Mouse (Mus musculus): ENCODE results near the gene Cdhr2.

Gene Cdhr2

DNA sequence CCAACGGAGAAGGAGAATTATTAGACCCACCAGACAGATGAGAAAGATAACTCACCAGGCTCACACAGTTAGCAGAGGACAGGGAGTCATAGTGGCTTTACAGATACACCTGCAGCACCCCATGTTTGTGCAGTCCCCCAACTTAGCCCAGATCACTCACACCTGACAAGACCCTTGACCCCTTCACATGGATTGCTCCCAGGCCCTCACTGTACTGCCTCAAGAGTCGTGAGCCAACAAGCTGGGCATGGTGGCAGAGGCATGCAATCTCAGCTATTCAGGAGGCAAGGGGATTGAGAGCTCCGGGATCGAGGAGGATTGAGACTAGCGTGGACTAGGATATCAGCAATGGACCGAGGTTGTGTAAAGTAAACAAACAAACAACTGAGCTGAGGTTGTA lies 52.5 kb downstream of the Cdhr2 start:
- DNase-seq, result no peak

DNA sequence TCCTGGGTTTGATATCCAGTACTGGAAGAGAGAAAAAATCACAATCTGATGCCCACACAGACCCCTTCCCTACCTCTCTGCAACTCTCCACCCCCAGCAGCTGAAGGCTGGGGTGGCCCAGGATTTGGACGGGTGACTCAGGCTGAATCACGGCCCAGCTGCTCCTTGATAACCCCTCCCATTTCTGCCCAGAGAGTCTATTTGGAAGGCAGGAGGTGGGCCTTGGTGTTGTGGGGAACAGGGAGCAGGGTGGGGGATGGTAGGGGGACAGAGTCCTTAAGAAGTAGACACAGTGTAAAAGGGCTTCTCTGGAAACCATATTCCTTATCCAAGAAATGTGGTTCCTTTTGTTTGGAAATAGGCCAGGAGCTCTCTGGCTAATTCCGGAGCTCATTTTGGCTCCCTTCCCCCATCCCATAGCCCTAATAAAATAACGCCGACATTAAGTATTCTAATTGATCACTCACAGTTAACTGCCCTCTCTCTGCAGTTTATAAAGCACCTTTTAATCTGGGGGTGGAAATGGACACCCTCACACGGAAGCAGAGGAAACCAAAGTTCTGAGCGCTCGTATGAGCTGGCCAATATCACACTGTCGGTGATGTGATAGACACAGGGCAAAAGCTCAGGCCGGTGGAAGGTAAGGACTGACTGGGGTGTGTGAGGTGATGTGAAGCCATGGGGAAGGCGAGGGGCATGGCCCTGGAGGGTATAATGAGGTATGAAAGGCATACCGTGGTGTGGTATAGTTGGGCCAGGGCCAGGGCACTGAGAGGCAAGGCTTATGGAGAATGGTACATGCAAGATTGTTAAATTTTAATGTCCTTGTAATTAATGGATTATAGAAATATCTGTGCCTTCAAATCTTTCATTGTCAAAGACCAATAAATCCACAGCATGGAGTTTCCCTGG lies 53.2 kb downstream of the Cdhr2 start:
- DNase-seq, result peak in 1 of 2 experiments; percentile 48

DNA sequence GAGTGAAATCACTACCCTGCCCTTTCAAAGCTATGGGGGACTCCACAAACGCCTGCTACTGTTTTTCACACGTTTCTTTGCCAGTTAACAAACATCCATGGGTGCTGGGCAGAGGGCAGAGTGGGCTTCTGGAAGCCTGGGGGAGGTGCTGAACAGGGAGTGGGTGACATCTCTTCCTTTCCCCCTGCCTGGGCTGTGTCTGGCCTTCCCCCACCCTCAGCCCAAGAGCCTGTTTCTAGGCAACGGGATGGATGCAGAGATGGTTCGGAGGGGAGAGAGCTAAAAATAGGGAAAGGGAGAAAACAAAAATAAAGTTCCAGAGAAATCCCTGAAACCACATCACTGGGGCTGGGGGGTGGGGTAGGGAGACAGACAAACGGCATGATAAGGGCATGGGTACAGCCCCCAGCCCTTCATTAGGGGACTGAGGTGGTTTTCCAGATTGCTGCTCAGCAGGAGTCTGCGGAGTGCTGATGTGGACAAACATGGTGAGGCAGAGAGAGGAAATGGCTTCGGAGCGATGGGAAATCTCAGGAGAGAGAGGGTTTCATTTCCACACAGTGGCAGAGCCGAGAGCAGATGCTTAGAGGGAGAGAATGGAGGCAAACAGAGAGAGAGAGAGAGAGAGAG lies 54.1 kb downstream of the Cdhr2 start:
- peak in 1 of 2 experiments; percentile 26 for DNase-seq

DNA sequence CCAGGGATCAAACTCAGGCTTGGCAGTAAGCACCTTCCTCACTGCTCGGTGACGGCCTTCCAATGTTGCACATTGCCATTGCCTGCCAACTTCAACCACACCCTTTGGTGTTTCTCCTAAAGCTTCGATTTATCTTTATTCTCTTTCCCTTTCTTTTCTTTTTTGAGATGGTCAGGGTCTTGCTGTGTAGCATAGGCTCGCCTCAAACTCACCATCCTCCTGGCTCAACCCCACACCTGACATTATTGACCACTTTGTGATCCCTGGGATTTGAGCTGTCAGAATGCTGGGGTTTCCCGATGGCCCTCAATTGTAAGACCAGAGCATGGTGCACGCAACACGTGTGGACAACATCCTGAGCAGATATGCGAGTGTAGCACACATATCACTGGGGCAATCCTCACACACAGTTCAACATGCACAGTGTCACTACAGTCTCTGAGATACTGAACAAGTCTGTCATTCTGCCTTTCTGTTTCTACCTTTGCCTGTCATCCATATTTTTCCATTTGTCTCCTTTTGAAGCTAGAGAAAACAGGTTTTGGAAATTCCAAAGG lies 55.0 kb downstream of the Cdhr2 start:
- DNase-seq, result peak in 1 of 2 experiments; percentile 24

DNA sequence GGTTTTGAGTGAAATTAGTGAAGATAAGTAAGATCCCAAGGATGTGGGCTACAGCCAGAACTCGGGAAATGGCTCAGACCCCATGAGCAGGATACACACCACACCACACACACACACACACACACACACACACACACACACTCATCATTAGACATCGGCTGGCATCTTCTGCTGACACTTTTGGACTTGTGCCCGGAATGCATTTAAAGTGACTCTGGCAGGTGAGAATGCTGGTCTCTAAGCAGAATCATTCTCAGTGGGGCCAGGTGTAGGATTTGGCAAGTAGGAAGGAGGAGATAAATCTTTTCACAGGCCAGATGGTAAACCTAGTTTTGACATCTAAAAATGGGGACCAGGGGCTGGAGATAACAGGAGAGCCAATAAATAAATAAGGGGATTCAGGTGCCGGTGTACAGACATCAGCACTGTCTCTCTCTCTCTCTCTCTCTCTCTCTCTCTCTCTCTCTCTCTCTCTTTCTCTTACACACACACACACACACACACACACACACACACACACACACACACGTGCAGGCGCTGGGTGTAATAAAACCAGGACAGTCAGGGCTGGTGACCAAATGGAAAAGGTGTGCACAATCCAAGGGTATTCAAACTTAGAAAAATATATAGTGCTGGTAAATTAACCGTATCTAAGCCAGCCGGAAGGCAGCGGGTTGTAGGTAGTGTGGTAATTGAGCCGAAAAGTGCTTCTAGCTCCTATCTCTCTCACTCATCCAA lies 56.0 kb downstream of the Cdhr2 start:
- DNase-seq, result peak; percentile 77 to 80

DNA sequence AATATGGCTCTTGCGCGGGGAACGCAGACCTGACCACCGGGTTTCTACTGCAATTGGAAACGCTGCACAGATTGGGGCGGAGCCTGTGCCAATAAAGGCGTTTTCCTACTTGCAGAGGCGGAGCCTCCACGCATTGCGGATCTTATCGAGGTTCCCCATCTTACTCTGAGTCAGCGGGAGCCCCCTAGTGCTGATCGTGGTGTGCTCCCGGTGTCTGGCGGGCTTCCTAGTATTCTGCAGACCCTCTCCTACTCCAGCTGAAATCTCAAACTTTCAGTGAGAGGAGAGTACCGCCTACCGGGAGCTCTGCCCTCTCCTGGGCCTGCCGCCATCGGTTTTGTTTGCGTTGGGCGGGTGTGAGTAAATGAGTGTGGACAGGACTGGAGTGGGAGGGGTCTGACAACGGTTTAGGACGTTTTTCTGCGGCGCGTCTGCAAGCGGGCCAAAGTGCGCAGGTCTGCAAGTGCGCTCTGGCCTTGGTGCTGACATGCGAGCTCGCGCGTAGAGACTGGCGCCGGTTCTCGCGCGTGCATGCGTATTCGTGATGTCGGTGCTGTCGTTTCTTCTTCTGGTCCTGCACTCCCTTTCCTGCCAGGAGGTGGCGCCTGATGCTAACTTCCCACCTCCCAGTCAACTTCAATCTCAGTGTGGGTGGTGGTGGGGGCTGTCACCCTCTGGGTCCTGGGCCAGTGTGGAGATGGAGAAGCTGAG lies 56.9 kb downstream of the Cdhr2 start:
- peak; percentile 96 to 97 for DNase-seq

DNA sequence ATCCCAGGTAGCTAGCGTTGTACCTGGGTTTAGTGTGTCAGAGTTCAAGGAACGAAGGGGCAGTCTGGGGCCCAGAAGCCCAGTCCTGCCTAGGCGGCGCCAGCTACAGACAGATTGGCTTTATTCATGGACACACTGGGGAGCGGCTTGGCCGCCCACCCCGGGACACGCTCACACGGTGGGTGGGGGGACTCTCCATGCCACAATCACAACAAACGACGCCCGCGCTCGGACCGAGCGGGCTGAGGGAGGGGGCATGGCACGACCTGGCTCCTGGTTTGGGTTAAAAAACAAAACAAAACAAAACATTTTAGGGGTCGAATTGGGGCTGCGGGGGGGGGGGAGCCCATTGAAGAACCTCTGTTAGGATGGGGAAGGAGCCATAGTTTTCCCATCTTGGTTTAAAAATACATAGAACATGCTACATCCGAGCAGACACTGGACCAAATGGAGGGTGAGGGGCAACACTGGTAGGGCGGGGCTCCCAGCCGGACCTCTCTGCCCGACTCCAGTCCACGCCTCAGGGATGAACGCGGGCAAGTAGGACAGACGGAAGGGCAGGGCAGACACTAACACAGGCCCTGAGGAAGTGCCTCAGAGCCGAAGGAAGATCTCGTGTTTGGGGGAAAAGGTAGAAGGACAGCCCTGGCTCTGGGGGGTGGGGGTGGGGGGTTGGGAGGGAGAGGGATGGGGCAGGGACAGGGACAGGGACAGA lies 57.7 kb downstream of the Cdhr2 start:
- peak; percentile 50 to 54 for DNase-seq

DNA sequence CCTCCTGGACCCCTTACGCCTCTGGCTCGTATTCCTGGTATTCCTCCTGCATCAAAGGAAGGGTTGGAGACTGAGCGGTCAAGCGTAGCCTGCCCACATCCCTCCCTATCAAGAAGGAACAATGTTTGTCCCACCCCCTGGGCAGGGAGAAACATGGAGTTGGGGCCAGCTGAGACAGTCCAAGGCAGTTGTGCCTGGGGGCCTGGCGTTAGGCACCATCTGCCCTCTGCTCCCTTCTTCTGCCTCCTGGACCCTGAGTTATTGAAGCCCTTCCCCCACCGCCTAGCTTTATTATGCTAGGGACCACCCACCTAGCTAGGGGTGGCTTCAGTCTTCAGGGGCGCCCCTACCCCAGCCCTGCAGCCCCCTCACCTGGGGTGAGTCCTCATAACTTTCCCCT lies 58.2 kb downstream of the Cdhr2 start:
- DNase-seq, result peak; percentile 44 to 54

DNA sequence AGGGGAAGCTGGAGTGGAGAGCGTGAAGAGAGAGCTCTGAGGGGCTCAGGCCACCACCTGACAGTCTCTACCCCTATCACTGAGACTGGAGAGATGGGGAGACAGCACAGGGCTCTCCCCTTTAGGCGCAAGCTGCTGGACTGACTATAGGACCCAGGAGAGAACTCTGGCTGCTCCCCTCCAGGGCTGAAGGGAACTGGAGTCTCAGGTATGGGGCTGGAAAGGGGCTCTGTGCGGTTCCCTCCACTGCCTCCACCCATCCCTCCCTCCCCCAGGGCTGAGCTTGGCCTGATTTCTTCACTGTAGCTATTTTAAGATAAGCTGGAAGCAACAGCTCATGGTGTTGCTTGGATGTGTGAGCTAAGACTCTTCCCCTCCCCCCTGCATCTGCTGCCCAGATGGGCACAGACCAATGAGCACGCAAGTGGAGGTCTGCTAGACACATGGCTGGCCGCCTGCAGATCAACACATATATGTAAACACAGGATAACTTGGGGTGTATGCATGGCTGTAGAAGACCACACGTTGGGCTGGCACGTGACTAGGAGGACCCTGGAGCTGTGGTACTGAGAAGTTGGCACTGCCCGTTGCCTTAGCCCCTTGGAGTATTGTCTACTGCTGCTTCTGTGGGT lies 59.0 kb downstream of the Cdhr2 start:
- peak; percentile 65 to 68 for DNase-seq

DNA sequence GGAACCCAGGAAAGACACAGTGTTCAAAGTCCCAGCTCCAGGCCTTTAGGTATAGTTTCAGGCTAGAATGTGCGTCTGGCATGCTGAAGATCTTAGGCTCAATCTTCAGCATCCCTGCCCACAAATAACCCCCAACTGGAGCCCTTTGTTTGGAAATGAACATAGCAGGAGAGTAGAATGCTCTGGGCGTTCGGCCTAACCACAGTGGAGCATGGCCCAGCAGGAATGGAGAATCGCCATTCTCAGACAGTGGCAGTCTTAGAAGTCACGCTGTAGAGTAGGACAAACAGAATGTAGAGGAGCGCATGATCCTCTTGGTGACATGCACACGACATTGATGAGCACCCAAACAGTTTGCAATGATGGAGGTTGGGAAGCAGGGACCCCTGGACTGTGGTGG lies 59.6 kb downstream of the Cdhr2 start:
- no peak for DNase-seq

DNA sequence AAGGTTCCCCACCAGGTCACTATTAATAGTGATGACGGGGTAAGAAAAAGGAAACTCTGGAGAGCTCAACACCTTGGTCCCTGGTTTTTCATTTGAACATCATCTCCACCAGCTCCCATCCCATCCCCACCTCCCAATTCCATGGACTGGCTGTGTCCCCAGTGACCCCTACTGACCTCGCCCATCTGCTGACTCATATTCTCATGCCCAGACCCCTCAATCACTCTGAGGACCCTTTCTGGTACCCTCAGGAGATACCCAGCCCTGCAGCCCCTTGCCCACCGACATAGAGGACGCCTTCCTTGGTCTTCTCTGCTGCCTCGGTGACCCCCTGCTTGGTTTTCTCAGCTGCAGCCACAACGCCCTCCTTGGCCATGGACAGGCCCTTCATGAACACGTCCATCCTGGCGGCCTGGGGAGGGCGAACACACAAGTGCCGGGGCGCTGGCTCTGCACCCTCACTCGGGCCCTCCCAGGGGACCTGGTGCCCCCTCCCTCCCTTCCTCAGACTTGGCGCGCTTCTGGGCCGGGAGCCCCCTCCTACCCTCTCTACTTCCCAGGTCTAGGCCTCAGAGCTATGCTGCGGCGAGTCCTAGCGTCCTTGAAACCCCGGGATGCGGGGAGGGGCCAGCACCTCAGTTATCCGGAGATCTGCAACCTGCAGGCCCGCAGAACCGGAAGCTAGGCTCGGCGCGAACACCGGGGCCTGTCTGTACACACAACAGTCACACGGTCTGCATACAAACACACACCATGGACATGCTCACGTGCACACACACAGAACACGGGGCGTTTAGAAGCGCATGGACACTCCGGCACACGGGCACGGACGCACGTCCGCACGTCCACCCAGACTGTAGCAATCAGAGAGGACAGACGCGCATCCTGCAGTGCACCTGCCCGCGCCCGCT lies 64.3 kb downstream of the Cdhr2 start:
- peak; percentile 64 to 74 for DNase-seq

DNA sequence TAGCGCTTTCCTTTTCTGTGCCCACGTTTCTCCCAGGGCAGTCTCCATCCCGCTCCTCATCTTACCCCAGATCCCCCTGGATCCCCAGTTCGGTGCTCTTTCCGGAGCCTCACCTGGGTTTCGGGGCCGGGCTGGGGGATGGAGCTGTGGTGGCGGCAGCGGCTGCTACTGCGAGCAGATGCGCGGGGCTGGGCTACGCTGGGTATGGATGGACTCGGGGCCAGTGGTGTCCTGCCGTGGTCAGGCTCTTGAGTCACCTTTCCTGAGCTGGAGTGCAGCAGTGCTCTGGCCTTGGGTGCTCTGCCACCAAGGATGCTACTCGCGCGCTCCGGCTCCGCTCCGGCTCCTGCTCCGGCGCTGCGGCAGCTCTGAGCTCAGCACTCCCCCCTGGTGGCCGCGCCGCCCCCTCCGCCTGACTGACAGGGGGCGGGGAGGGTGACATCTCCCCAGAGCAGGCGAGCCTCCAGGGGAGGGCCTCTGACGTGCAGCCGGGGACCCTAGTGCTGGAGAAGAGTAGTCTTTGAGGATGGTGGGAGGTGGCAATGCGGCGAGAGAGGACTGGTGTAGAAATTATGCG lies 65.0 kb downstream of the Cdhr2 start, which contains the start of gene Sncb:
Sncb (minus strand) TSS at position 404 of the 577 bp plus-strand sequence.
- DNase-seq, result peak; percentile 93 to 96

DNA sequence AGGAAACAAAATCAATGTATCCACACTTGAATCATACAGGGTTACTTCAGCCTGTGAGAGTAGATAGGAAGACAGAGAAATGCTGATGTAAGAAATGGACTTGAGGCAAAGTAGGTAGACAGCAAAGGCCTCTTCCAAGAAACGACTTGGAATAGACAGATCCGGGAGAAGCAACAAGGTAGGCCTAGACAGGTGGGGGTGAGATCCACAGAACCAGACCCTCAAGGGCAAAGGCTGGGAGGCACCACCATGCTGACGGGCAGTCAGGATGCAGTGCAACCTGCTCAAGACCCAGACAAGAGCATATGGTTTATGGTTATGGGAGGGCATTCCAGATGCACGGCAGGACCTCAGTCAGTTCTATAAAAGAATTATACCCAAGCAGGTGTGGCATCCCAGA lies 65.8 kb downstream of the Cdhr2 start:
- no peak for DNase-seq

DNA sequence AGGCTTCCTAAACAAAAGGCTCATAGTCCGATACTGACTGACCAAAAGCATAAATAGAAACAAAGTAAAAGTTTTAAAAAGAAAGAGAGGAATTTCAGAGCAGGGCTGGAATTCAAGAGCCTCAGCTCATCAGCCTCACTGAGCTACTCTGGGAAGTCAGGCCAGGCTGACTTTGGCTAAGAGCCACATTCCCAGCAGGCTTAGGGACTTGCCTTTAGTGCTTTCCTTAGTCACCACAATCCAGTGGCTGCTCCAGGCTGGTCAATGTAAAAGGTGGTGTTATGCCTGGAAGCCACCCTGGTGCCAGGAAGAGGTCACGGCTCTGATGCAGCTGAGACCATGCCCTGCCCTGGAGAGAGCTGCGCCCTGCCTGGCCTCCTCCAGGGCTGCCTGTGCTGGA lies 79.3 kb downstream of the Cdhr2 start:
- DNase-seq, result peak; percentile 80 to 87

DNA sequence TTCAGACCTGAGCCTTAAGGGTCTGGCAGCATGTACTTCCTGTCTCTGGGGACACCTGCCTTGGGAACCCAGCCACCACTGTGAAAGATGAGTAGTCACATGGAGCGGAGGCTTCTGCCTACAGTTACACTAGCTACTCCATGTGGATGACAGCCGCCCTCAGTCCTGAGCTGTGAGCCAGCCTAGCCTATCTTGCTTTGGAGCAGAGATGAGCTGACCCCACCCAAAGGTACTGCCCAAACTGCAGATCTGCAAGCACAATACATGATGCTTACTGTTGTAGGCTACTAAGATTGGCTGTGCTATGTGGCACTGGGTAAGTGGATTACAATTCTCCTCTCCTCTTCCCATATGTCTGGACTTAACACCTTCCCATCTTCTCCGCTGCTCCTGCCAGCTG lies 79.8 kb downstream of the Cdhr2 start:
- no peak for DNase-seq

DNA sequence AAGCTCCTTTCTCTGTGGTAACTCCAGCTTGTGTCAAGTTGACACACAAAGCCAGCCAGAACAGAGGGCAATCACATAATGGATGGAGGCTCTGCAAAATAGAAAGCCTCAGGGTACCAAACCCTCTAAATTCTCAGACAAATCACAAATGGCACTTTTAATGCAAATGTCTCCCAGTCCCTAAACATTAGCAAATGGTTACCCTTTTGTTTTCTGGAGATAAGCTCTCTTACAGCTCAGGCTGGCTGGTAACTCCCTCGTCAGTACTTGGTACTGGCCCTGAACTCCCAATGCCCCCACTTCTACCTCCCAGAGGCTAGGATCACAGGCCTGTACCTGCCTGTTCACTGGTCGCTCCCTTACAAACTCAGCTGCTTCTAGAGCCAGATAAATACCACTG lies 82.0 kb downstream of the Cdhr2 start:
- no peak for DNase-seq

DNA sequence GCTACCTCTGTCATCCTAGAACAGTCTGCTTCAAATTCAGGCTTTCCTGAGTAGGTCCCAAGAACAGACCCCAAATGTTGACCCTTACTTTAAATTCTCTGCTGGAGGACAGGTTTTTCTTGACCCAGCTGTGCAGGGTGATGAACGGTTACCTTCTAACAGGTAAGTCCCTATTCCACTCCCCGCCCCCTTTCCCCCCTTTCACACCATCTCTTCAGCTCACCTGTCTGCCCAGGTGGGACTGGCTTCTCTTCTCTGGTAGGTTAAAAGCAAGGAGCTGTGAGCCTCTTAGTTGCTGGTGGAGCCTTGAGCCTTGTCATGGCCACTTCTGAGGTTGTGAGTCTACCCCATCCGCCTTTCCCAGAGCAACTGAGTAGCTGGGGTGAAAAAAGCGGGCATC lies 82.4 kb downstream of the Cdhr2 start, which contains the start of gene Eif4e1b:
Eif4e1b (plus strand) TSS at position 301 of the 400 bp plus-strand sequence.
- no peak for DNase-seq

Measured in cerebellum, adult 18-20 months (tissue).